In the genomic region with DNA sequence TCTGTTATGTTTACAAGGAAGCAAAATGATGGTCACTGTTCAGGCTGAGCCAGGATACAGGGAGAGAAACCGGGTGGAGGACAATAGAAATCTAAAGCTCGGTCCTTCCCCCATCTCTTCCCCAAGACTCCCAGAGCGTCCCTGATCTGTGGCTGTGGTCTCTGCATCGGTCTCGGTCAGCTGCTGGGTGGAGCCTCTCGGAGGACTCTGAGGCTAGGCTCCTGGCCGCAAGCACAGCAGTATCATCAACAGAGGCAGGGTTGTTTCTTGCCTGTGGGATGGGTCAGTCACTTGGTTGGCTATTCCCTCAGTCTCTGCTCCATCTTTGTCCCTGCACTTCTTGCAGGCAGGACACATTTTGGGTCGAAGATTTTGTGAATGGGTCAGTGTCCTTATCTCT, we compare ENCODE assay signal across 18 mouse cellular contexts.
A peak's percentile ranks its signal among the peaks of the same experiment; 100 is the strongest.
DNase-seq lines count a peak whose midpoint lies in the region; ATAC-seq and TF ChIP-seq lines count a peak whose summit lies in the region.
"Had no signal": no experiment of that assay in that cellular context is flagged by ENCODE, and none has a peak within 500 bp of the region (broad histone marks: within the 10 kb centered on the region; RNA-seq: fewer than 3 reads in every experiment).

No protein-coding gene starts in this region.

- H3K4me3 ChIP-seq in forebrain, embryonic 10.5 days = no peak overlapping the region
- no peak overlapping the region for H3K4me3 ChIP-seq in forebrain, embryonic 13.5 days
- no peak overlapping the region for H3K4me3 ChIP-seq in left cerebral cortex, adult 2 months
- no peak overlapping the region for H3K4me3 ChIP-seq in cortical plate, adult 2 months (ENCODE audit: insufficient read depth, low read length)
- no peak overlapping the region for H3K4me3 ChIP-seq in midbrain, embryonic 14.5 days (replicated peaks; ENCODE audit: low read depth, low read length)
- no peak overlapping the region for H3K4me3 ChIP-seq in intestine, postnatal 0 days (ENCODE audit: low read depth, low read length)
- H3K4me3 ChIP-seq: embryonic facial prominence, embryonic 12.5 days; stomach, embryonic 15.5 days had no signal

- intact Hi-C loops in left cerebral cortex, adult 2 months (cut with DNase I) = loop anchor here (5.0 kb wide), 1 partner anchor 35 kb away; no protein-coding TSS in a partner anchor
- intact Hi-C loops in left cerebral cortex, postnatal 36 days (cut with DNase I) = no loop called here

- no peak overlapping the region for H3K4me2 ChIP-seq in forebrain, embryonic 13.5 days
- no peak overlapping the region for H3K4me2 ChIP-seq in midbrain, embryonic 14.5 days (ENCODE audit: low read length)
- no peak overlapping the region for H3K4me2 ChIP-seq in intestine, postnatal 0 days (replicated peaks; ENCODE audit: low read depth)
- H3K4me2 ChIP-seq: embryonic facial prominence, embryonic 12.5 days; stomach, embryonic 15.5 days had no signal

- H3K27ac ChIP-seq in forebrain, embryonic 10.5 days = peak overlapping the region; percentile 51; the same call in 1 of the 2 replicates
- no peak overlapping the region for H3K27ac ChIP-seq in forebrain, embryonic 13.5 days
- peak overlapping the region; percentile 61 for H3K27ac ChIP-seq in left cerebral cortex, adult 2 months
- H3K27ac ChIP-seq in cortical plate, adult 2 months (ENCODE audit: insufficient read depth, low read length) = 0 out of 2 replicates have a peak overlapping the region, but pooled peaks have one; percentile 21
- H3K27ac ChIP-seq in midbrain, embryonic 14.5 days (replicated peaks; ENCODE audit: low read depth, low read length) = 0 out of 2 replicates have a peak overlapping the region, but pooled peaks have one; percentile 20
- no peak overlapping the region for H3K27ac ChIP-seq in intestine, postnatal 0 days (ENCODE audit: low read depth, low read length)
- H3K27ac ChIP-seq: embryonic facial prominence, embryonic 12.5 days; stomach, embryonic 15.5 days had no signal

- ATAC-seq in forebrain, embryonic 13.5 days = no peak
- no peak for ATAC-seq in midbrain, embryonic 14.5 days (ENCODE audit: low FRiP score, low TSS enrichment)
- ATAC-seq in intestine, postnatal 0 days = no peak
- ATAC-seq: forebrain, embryonic 16.5 days; inflammation-experienced regulatory T-cells, adult 6 months had no signal

- TF ChIP-seq POLR2A in cortical plate, adult 2 months (IDR thresholded peaks at IDR 0.05; ENCODE audit: extremely low read depth, insufficient read depth, low read length) = no peak

- DNase-seq in forebrain, embryonic 10.5 days (ENCODE audit: extremely low spot score, low spot score) = no peak
- DNase-seq in left cerebral cortex, adult 2 months (ENCODE audit: extremely low spot score in 1 of 2, low spot score in 2 of 2) = no peak
- DNase-seq in left cerebral cortex, postnatal 36 days (ENCODE audit: low spot score in 2 of 2) = no peak
- no peak for DNase-seq in midbrain, embryonic 14.5 days
- DNase-seq in embryo, embryonic 9.5 days (ENCODE audit: extremely low spot score) = no peak
- DNase-seq: adrenal gland, adult 2 months; cerebellum, adult 9-10 months; kidney, postnatal 10 days; lung, postnatal 4 days; retina, postnatal 1 day; thymus, postnatal 14 days had no signal

- WGBS in forebrain, embryonic 10.5 days = 55% methylated on average over 8 of the region's 8 CpGs
- 70% methylated on average over 8 of the region's 8 CpGs for WGBS in forebrain, embryonic 13.5 days
- 53% methylated on average over 8 of the region's 8 CpGs for WGBS in midbrain, embryonic 14.5 days
- WGBS in intestine, postnatal 0 days = 62% methylated on average over 8 of the region's 8 CpGs

- no peaks in the 10 kb centered on the region for H3K27me3 ChIP-seq in forebrain, embryonic 10.5 days (ENCODE audit: poor library complexity, severe bottlenecking)
- no peaks in the 10 kb centered on the region for H3K27me3 ChIP-seq in forebrain, embryonic 13.5 days
- H3K27me3 ChIP-seq in midbrain, embryonic 14.5 days (ENCODE audit: control insufficient read depth, insufficient read depth, low read length) = no peaks in the 10 kb centered on the region
- no peaks in the 10 kb centered on the region for H3K27me3 ChIP-seq in intestine, postnatal 0 days (replicated peaks; ENCODE audit: control insufficient read depth, insufficient read depth, low read length)
- H3K27me3 ChIP-seq: embryonic facial prominence, embryonic 12.5 days; stomach, embryonic 15.5 days had no signal

- H3K4me1 ChIP-seq in forebrain, embryonic 10.5 days = peaks cover 62% of the 10 kb centered on the region
- peaks cover 30% of the 10 kb centered on the region for H3K4me1 ChIP-seq in forebrain, embryonic 13.5 days
- no peaks in the 10 kb centered on the region; the same call in 1 of the 2 replicates for H3K4me1 ChIP-seq in cortical plate, adult 2 months (ENCODE audit: control insufficient read depth, insufficient read depth, low read length)
- H3K4me1 ChIP-seq in midbrain, embryonic 14.5 days (ENCODE audit: control insufficient read depth, insufficient read depth, low read length) = peaks cover 20% of the 10 kb centered on the region
- H3K4me1 ChIP-seq in intestine, postnatal 0 days (replicated peaks; ENCODE audit: control insufficient read depth, insufficient read depth, low read length) = peaks cover 3% of the 10 kb centered on the region; the same call in 1 of the 2 replicates

- no peaks in the 10 kb centered on the region for H3K36me3 ChIP-seq in forebrain, embryonic 10.5 days (replicated peaks)
- no peaks in the 10 kb centered on the region for H3K36me3 ChIP-seq in forebrain, embryonic 13.5 days (ENCODE audit: poor library complexity, severe bottlenecking)
- no peaks in the 10 kb centered on the region for H3K36me3 ChIP-seq in midbrain, embryonic 14.5 days (ENCODE audit: control insufficient read depth, insufficient read depth, low read length)
- no peaks in the 10 kb centered on the region for H3K36me3 ChIP-seq in intestine, postnatal 0 days (ENCODE audit: control insufficient read depth, insufficient read depth)
- H3K36me3 ChIP-seq: embryonic facial prominence, embryonic 12.5 days; stomach, embryonic 15.5 days had no signal

- no peak for TF ChIP-seq CTCF in left cerebral cortex, adult 2 months (IDR thresholded peaks at IDR 0.05)
- TF ChIP-seq CTCF in cortical plate, adult 2 months (IDR thresholded peaks at IDR 0.05; ENCODE audit: extremely low read depth, insufficient read depth, low read length) = no peak
- no peak for TF ChIP-seq CTCF in intestine, postnatal 0 days (IDR thresholded peaks at IDR 0.05; ENCODE audit: low read depth)

- H3K9me3 ChIP-seq in forebrain, embryonic 10.5 days = no peaks in the 10 kb centered on the region
- no peaks in the 10 kb centered on the region for H3K9me3 ChIP-seq in forebrain, embryonic 13.5 days (replicated peaks)
- H3K9me3 ChIP-seq in midbrain, embryonic 14.5 days (ENCODE audit: control insufficient read depth, low read length) = no peaks in the 10 kb centered on the region
- no peaks in the 10 kb centered on the region for H3K9me3 ChIP-seq in intestine, postnatal 0 days (ENCODE audit: control insufficient read depth)
- H3K9me3 ChIP-seq: embryonic facial prominence, embryonic 12.5 days; stomach, embryonic 15.5 days had no signal

- no peak overlapping the region for H3K9ac ChIP-seq in forebrain, embryonic 13.5 days
- H3K9ac ChIP-seq in midbrain, embryonic 14.5 days (replicated peaks; ENCODE audit: low read length) = no peak overlapping the region
- no peak overlapping the region for H3K9ac ChIP-seq in intestine, postnatal 0 days (ENCODE audit: low read depth, low read length)
- H3K9ac ChIP-seq: embryonic facial prominence, embryonic 12.5 days; stomach, embryonic 15.5 days had no signal

Comparison
In these comparisons a context has a peak if more than half of its experiments do, and no peak if none do; other contexts are left out.
1. H3K27ac ChIP-seq: peak in forebrain, embryonic 10.5 days (single experiment), left cerebral cortex, adult 2 months (single experiment), cortical plate, adult 2 months (single experiment) and midbrain, embryonic 14.5 days (single experiment); none in forebrain, embryonic 13.5 days (single experiment) and intestine, postnatal 0 days (single experiment).